Mouse (Mus musculus): ENCODE data around the gene Mapk9.
"Not testable (repeated sequence)": the region's sequence is repeated elsewhere in the genome, so short reads cannot be mapped to it uniquely, and the experiment has no call there.

Mapk9 gene

DNA sequence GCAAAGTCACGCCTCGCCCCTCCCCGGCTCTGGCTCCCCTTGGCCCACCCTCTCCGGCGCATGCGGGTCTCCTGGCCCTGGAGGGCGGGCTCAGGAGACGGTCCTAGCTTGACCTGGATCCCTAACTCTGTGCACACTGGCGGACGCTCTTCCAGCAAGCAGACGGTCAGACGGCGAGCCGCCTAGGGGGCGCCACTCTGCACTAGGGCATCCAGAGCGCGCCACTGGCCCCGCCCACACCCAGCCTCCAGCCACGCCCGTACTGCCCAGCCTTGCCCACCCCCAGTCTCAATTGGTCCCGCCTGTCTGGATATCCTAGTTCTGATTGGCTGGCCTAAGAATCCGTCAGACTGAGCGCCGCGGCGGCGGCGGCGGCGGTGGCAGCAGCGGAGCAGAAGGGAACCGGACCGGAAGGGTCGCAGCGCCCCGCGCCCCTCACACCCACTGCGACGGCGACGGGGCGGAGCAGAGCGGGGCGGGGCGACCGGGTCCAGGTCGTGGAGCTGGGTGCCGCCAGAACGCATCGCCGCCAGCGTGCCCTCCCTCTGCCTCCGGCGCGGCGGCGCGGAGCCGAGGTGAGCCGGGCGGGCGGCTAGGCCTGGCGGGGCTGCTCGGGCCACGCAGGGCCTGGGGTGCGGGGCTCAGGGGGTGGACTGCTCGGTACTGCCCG, at the start of gene Mapk9:
TSS of gene Mapk9 (plus strand) at position 351 of the 670 bp plus-strand sequence.
- DNase-seq: peak; percentile 97

DNA sequence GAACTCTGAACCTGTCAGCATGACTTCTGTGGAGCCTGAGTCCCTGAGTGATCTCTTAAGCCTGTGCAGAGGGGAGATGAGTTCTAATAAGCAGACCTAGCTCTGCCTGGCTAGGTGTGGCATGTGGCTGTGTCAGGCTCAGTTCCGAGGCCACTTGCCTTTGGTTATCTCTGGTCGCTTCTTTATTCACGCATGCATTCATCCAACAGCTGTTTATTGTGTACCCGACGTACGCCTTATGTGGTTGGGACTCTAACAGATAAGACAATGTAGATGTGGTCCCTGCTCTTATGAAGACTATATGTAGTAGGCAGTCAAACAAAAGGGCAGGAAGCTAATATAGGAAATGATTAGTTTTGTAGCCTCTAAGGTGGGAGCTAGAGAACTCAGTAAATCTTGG, 47.6 kb upstream of the Mapk9 start:
- no peak for DNase-seq

DNA sequence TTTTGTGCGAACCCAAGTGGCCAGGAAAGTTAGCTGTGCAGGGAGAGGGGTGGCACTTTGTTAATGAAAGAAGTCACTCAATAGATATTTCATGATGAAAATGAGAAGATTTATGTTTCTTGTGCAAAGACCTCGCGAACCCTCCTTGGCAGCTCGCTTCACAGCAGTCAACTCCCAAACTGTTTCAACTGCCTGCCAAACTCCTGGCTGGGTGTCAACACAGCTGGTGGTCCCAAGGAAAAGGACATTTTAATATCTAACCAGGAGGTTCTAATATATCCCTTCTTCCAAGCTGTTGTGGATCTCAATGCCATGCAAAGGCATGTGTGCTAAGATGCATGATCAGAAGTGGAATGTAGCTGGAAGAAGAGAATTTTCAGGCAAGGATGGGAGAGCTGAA, 45.0 kb upstream of the Mapk9 start:
- DNase-seq: no peak

DNA sequence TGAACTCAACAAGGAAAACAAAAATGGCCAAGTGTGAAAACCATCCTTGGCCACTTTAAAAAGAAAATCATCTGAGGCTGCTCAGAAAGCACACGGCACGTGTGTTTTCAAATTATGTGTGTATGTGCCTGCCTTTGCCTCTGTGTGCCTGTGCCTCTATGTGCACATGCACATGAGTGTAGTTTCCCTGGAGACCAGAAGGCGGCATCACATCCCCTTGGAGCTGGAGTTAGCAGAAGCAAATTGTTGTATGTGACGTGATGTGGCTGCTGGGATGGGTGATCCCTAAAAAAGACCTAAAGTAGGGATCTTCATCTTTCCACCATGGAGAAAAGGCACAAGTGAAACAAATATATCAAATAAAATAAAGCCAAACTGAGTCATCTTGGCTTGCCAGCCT, 42.8 kb upstream of the Mapk9 start:
- no peak for DNase-seq

DNA sequence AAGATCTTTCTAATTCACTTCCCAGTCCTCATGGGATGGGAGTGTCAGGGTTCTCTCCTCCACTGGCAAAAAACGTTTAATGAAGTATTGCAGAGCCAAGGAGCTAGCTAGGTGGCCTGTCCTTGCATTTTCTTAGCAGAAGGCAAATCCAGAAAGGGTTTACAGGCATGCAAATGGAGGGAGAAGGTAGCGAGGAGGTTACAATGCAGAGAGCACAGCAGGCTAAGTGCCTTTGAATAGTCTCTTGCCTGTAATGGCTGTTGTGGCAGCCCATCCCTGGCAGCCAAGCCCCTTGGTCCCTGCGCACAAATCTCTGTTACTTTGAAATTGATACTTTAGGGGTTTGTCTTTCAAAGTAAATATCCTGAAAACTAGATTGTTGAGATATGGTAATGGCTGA, 40.3 kb upstream of the Mapk9 start:
- no peak for DNase-seq

DNA sequence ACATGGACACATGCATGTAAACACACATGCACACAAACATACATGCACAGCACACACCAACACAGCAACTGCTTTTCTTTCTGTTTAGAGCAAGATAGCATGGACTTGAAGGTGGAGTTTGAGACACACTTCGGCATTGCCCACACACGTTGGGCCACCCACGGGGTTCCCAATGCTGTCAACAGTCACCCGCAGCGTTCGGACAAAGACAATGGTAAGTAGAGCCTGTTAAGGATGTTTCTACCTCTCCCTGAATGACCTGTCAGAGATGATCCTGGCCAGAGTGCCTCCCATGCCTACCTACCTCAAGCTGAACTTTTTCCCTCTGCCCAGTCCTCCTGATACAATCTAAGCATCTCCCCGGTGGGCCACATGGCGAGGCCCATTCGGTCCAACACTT, 37.6 kb upstream of the Mapk9 start:
- DNase-seq: no peak

DNA sequence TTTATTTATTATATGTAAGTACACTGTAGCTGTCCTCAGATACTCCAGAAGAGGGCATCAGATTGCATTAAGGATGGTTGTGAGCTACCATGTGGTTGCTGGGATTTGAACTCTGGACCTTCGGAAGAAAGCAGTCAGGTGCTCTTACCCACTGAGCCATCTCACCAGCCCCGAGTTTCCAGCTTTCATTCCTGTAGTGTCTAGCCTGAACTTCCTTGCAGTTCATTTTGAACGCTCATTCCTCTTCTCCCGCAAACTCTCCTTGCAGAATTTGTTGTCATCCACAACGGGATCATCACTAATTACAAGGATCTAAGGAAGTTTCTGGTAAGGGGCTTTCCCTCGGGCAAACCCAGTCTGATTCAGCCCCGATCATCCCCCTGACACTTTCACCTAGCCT, 35.9 kb upstream of the Mapk9 start:
- DNase-seq: not testable (repeated sequence)

DNA sequence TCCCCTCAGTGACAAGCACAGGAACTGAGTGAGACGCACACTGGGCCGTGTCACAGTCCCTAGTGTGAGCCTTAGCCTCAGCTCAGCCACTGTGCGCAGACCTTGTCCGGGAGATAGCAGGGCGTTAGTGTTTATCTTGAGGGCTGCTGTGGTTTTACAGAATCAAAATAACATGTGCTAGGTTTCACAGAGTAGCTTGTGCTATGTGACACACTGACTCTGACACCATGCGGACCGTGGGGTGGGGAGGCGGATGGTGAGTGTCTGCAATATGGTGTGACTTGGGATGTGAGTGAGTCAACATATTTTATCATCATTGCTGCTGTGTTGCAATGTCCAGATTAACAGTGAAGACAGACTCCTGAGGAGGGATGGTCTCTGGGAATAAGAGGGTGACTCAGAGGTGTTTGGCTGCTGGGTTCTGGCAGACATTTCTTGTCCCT, 35.4 kb upstream of the Mapk9 start:
- no peak for DNase-seq

DNA sequence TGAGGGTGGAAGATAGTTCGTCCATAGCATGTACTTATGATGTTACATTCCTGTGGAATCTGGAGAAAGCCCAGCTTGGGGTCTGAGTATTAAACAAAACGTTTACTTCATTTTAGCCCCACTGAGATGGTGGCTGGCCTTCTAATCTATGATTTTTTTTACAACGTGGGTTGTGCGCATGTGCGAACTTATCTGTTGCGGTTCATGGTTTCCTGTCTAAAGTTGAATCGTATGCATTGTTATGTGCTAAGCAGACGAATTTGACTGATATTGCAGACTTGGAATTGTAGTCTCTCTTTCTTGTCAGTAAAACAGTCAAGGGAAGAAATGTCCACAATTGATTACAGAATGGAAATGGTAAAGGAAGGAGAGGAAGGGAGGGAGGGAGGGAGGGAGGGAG, 34.7 kb upstream of the Mapk9 start:
- no peak for DNase-seq

DNA sequence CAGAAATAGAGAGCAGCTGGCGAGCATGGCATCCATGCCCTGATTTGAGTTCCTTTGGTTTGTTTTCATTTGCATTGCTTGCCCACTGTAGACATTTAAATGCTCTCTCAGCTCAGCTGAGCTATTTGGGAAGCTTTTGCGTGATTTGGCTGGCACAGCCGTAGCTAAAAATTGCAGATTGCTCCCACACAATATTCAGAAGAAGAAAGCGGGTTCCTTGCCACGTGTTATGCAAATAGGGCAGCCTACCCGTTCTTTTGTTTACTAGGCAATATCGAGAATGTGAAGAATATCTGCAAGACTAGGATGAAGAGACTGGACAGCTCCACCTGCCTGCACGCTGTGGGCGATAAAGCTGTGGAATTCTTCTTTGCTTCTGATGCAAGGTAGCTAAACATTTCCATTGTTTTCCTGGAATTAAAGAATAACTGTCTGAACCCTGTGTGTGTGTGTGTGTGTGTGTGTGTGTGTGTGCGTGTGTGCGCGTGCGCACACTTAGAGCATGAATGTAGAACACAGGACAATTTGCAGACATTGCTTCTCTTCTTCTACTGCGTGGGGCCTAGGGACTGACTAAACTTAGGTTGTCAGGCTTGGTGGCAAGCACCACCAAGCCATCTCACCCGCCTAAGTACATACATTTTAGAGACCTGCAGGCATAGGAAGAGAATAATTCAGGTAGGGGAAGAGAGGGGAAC, 27.5 kb upstream of the Mapk9 start:
- no peak for DNase-seq

DNA sequence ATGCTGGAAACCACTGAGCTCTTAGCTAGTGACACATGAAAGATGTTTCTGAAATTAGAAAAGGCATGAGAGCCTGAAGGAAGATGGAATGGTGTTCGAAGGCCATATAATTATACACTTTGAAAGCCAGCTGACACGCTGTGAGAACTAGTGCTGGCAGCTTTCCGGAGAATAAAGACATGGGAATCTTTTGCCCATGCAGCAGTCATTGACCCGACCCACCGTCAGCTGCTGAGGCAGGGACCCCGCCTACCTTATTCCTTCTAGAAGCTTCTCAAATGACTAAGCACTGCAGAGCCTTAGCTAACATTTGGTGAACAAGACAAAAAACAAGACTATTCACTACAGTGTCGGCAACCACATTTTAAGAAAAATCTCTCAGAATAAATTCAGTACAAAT, 26.9 kb upstream of the Mapk9 start:
- DNase-seq: no peak

DNA sequence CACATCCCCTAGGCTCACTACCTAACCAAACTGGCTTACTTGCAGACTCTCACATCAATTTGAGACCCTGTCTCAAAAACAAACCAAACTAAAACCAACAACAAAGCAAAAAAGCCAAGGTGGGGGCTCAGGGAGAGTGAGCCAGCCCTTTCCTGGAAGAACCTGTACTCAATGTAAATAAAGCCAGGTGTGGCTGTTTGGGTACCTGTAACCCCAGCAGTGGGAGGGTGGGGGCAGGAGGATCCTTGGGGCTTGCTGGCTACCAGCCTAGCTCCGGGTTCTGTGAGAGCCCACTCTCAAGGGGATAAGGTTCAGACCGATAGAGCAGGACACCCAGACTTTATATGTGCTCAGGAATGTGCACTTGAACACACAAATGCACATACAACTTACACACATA, 25.6 kb upstream of the Mapk9 start:
- no peak for DNase-seq

DNA sequence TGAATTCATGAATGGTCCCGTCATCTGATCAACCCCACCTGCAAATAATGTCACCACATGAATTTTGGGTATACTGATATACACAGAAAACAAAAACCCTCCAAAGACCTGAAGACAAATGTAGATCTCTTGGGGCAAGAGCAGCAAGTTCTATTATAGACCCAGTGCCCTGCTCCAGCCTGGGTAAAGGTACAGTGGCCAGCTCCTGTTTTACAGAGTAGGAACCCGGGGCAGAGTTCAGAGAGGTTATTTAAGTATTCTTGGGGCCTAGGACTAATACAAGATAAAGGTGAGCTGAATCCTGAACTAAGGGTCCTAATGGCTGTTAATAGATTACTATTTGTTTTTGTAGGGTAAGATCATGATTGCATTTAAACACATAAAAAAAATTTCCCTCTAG, 25.0 kb upstream of the Mapk9 start:
- DNase-seq: no peak

DNA sequence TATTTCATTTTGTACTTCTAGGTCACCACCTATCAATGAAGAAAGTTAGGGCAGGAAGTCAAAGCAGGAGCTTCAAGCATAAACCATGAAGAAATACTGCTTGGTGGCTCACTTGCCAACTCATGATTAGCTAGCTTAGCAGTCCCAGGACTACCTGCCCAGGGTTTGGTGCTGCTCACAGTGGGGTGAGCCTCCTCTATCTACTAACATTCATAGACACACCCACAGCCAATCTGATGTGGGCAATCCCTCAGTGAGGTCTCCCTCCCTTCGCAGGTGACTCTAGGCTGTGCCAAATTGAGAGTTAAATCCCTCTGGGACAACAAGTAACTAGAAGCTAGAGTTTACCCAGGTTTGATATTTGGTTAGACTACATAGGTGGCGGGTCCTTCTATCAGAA, 24.2 kb upstream of the Mapk9 start:
- no peak for DNase-seq

DNA sequence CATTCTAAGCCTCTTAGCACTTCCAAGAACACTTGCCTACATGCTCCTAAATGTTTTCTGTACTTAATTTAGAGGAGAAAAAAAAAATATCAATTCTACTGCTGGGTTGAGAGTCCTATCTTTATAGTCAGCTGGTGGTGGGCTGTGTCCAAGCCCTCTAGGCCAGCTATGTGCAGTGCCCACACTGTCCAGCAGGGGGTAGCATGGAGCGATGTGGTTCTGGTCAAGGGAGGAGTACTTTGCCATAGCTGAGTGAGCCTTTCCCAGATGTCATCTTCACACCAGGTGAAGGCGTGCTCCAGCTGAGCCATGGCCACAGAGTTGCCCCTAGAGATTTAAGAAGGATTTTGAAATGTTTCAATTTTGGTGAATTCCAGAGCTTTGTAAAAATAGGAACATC, 21.7 kb upstream of the Mapk9 start:
- no peak for DNase-seq

DNA sequence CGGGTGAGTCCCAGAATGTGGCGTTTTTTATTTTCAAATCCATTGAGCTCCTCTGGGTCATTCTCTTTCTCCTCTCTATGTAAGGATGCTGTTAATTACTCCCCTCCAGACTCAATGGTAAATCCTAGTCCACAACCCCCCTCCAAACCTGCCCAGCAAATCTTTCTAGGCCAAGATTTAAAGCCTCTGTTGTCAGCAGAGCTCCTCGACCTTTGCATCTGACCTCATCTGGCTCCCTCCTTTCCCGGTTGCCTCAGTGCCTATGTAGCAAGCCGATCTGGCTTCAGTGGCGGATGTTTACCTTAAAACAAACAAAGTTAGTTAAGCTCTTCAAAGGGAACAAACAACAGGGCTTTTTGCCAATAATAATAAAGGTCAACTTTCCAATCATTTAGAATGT, 19.3 kb upstream of the Mapk9 start:
- DNase-seq: no peak

DNA sequence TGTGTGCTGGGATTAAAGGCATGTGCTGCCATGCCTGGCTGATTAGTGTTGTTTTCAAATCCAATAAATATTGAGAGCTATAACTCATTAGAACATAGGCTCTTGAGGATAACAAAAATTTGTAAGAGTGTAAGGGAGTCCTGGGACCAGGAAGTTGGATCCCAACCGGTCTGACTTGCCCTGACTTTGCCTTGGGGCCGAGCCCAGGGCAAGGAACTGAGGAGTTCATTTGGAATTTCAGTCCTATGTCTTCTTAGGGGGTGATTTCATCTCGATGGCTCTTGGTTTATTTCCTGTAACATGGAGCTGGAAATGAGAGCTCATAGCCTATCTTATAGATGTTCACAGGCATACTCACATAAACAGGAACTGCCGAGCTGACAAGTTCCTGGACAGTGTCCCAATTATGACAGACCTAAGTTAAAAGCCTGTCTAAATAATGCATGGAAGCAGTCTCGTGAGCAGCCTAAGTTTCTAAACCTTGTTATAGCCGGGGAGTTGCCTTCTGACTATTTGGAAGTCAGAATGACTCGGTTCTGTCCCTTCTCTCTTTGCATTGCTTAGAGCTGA, 17.3 kb upstream of the Mapk9 start:
- DNase-seq: no peak

DNA sequence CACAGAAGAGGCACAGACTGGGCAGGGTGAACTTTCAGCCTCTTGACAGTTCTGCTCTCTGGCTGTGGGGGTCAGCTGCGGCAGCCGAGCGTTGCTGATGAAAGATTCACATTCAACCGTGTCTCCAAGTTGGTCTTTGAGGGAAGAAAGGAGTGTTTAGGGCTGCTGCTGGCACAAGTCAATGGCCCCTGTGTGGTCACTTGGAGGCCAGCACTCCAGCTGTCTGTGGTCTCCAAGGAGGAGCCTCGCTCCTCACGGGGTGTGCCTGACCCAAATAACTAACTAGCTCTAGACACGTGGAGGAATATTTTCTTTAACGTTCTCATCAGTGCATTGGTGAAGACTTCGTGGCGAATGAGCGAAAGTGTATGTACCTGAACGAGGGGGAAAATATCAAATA, 14.6 kb upstream of the Mapk9 start:
- no peak for DNase-seq

DNA sequence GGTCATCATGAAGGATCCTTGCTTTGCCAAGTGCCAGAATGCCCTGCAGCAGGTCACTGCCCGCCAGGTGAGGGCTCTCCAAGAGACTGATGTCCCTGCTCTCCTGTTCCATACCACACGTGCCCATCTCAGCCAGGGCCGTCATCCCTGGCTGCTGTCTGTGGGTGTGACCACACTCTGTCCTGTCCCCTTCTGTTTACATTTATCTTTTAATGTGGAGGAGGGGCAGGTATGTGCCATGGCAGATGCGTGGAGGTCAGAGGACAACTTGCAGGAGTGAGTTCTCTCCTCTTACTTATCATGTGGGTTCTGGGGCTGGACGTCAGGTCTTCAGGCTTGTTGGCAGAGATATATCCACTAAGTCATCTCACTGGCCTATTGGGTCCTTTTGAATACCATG, 13.6 kb upstream of the Mapk9 start:
- DNase-seq: no peak

DNA sequence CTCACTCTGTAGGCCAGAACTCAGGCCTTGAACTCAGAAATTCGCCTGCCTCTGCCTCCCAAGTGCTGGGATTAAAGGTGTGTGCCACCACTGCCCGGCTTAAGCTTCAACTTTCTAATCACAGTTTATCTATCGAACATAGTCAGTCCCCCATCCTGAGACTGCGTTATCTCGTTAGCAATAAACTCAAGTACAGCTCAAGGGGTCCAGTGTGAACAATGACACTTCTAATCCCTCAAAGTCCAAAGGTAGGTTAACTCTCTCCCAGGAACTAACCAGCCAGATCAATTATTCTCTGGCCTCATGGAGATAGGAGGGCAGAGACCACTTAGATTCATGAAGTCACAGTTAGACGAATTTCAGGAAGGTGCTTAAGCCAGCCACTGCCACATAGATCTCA, 12.3 kb upstream of the Mapk9 start:
- no peak for DNase-seq

DNA sequence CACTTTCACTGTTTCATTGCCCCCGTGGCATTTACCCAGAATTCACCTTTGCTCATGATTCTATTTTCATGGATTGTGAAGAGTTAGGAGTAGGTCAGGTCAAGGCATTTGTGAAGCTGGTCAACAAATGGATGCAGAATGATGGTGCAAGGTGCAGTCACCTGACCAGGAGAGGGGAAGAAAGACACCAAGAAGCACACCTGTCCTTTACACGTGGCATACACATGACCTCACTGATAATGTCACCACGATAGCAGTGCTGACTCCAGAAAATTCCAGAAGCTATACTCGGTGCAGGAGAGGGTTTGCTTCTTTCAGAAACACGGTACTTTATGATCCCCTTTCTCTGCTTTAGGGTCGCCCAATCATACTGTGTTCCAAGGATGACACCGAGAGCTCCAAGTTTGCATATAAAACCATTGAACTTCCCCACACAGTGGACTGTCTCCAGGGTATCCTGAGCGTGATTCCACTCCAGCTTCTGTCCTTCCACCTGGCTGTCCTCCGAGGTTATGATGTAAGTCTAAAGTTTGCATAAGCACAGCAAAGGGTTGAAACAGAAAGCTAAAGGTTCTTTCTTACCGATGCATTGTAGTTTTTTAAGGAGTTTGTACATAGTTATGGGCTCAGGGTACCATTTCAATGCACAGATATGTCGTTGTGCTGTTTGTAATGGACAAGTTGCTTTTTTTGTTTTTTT, 11.1 kb upstream of the Mapk9 start:
- DNase-seq: no peak

DNA sequence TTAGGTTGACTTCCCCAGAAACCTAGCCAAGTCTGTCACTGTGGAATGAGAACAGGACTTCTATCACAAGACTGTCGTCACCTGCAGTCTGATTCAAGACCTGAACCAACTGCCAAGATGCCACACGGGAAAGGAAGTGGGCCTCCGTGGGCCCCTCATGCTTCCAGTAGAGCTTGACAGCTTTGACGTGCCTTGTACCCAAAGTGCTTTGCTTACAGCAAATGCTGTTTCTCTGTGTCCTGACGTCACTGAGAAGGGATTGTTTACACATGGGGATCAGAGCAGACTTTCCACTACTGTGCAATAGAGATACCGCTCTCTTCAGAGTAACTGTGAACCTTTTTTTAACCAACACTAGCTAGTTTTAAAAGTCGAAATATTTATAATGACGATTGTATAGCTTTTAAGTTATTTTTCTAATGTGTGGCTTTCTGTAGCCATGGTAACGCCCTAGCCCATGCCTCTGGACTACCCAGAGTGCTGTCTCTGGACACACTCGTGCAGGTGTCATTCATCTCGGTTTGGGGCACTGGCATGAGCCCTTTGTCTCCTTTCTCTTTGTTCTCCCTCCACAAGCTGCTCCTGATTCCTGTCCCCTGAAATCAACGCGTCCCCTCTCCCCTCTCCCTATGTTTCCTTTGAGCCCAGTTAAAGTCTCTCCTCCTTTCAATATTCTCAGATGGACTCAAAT, 8.7 kb upstream of the Mapk9 start:
- DNase-seq: no peak

DNA sequence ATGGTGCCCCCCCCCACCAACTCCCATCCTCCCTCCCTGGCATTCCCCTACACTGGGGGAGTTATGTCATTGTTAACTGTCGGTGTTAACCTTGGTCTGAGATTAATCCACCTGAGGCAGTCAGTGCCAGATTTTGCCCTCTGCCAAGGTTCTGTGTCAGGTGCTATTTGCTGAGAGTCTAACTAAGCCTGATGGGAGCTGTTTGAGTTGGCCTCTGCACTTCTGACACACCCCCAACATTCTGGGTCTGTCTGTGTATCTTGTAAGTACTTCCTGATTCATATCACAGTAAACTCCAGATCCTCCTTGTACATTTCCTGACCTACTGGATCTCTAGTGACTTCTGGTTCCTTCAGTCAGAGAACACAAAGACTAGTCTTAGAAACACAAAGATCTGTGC, 5.9 kb upstream of the Mapk9 start:
- no peak for DNase-seq

Measured in cerebellum, adult 11-12 months (tissue).